Mouse (Mus musculus): ENCODE measurements around the gene Cacna1i. TPM values are rescaled to one million over a fixed set of nuclear protein-coding genes. Genes with fewer than 3 reads are reported as not detected.

The Cacna1i gene
- polyA plus RNA-seq, 1 experiment from 2014 or later: 0.08 TPM

GRCm38 (mm10) chr15:80257602-80258239, 29.3 kb upstream of the Cacna1i start:
- Histone ChIP-seq H3K4me2 (replicated peaks) (peak overlapping the region; percentile 96; the same call in 1 of the 2 replicates), H3K27me3 (no peaks in the 10 kb centered on the region), H3K9ac (replicated peaks) (no peak overlapping the region; the same call in 1 of the 2 replicates), H3K36me3 (peaks cover 47% of the 10 kb centered on the region), H3K9me3 (no peaks in the 10 kb centered on the region), H3K4me3 (peak overlapping the region; percentile 99; the same call in 1 of the 2 replicates), H3K4me1 (peaks cover 36% of the 10 kb centered on the region), H3K27ac (replicated peaks) (peak overlapping the region; percentile 98; the same call in 1 of the 2 replicates)
- 28% methylated on average over 4 of the region's 4 CpGs for WGBS
- ATAC-seq (ENCODE audit: low FRiP score, low read depth): no peak

- Histone ChIP-seq H3K4me3 (peak overlapping the region; percentile 99; the same call in 1 of the 2 replicates), H3K4me2 (replicated peaks) (no peak overlapping the region; the same call in 1 of the 2 replicates), H3K4me1 (peaks cover 41% of the 10 kb centered on the region), H3K27ac (replicated peaks) (peak overlapping the region; percentile 61), H3K27me3 (no peaks in the 10 kb centered on the region), H3K9me3 (no peaks in the 10 kb centered on the region), H3K9ac (replicated peaks) (no peak overlapping the region), H3K36me3 (peaks cover 47% of the 10 kb centered on the region)
- no peak for ATAC-seq (ENCODE audit: low FRiP score, low read depth)
- WGBS: 71% methylated on average over 11 of the region's 11 CpGs
These were observed 28.5 kb upstream of the Cacna1i start for GRCm38 (mm10) chr15:80258240-80259170.

- Histone ChIP-seq H3K4me1 (peaks cover 33% of the 10 kb centered on the region), H3K9ac (replicated peaks) (no peak overlapping the region)
- no peak for ATAC-seq (ENCODE audit: low FRiP score, low read depth)
These were observed 27.5 kb upstream of the Cacna1i start for GRCm38 (mm10) chr15:80259406-80260045.

GRCm38 (mm10) chr15:80260677-80261076, 26.4 kb upstream of the Cacna1i start:
- WGBS: 16% methylated on average over 3 of the region's 3 CpGs
- Histone ChIP-seq H3K36me3 (peaks cover 47% of the 10 kb centered on the region), H3K27ac (replicated peaks) (no peak overlapping the region; the same call in 1 of the 2 replicates), H3K27me3 (no peaks in the 10 kb centered on the region), H3K9me3 (no peaks in the 10 kb centered on the region), H3K4me1 (peaks cover 34% of the 10 kb centered on the region), H3K4me3 (no peak overlapping the region), H3K9ac (replicated peaks) (no peak overlapping the region), H3K4me2 (replicated peaks) (no peak overlapping the region)
- ATAC-seq (ENCODE audit: low FRiP score, low read depth): no peak

More at GRCm38 (mm10) chr15:80259406-80260045, 27.5 kb upstream of the Cacna1i start:
- WGBS: 77% methylated on average over 8 of the region's 8 CpGs
- H3K9me3 ChIP-seq: no peaks in the 10 kb centered on the region
- no peaks in the 10 kb centered on the region for H3K27me3 ChIP-seq
- H3K36me3 ChIP-seq: peaks cover 47% of the 10 kb centered on the region
- no peak overlapping the region for H3K4me3 ChIP-seq
- no peak overlapping the region for H3K4me2 ChIP-seq (replicated peaks)
- peak overlapping the region; percentile 16; the same call in 1 of the 2 replicates for H3K27ac ChIP-seq (replicated peaks)

GRCm38 (mm10) chr15:80261100-80261499, 25.9 kb upstream of the Cacna1i start:
- no peaks in the 10 kb centered on the region for H3K9me3 ChIP-seq
- peaks cover 34% of the 10 kb centered on the region for H3K4me1 ChIP-seq
- no peaks in the 10 kb centered on the region for H3K27me3 ChIP-seq
- H3K4me2 ChIP-seq (replicated peaks): no peak overlapping the region
- ATAC-seq (ENCODE audit: low FRiP score, low read depth): no peak
- no peak overlapping the region for H3K9ac ChIP-seq (replicated peaks)
- H3K36me3 ChIP-seq: peaks cover 47% of the 10 kb centered on the region
- WGBS: 83% methylated on average over 7 of the region's 7 CpGs
- H3K4me3 ChIP-seq: no peak overlapping the region
- H3K27ac ChIP-seq (replicated peaks): no peak overlapping the region; the same call in 1 of the 2 replicates

GRCm38 (mm10) chr15:80263610-80264575, 23.1 kb upstream of the Cacna1i start, which contains the start of gene Rps19bp1:
Gene Rps19bp1, minus strand, starts transcription at chr15:80264315.
- Histone ChIP-seq H3K4me3 (peak within 1 kb of the TSS; percentile 81), H3K27ac (replicated peaks) (peak within 1 kb of the TSS; percentile 56; the same call in 1 of the 2 replicates), H3K27me3 (no peaks in the 10 kb centered on the region), H3K36me3 (peaks cover 20% of the 10 kb centered on the region), H3K9me3 (no peaks in the 10 kb centered on the region), H3K4me2 (replicated peaks) (peak within 1 kb of the TSS; percentile 88), H3K9ac (replicated peaks) (peak within 1 kb of the TSS; percentile 75), H3K4me1 (peaks cover 12% of the 10 kb centered on the region)
- ATAC-seq (ENCODE audit: low FRiP score, low read depth): peak; percentile 87
- WGBS: 2% methylated on average over 66 of the region's 66 CpGs

GRCm38 (mm10) chr15:80266281-80266680, 20.8 kb upstream of the Cacna1i start:
- no peak overlapping the region for H3K4me2 ChIP-seq (replicated peaks)
- H3K4me1 ChIP-seq: peaks cover 12% of the 10 kb centered on the region
- H3K36me3 ChIP-seq: no peaks in the 10 kb centered on the region
- no peak overlapping the region; the same call in 1 of the 2 replicates for H3K9ac ChIP-seq (replicated peaks)
- no peak; the same call in 1 of the 2 replicates for ATAC-seq (ENCODE audit: low FRiP score, low read depth)
- no peak overlapping the region for H3K4me3 ChIP-seq
- H3K27ac ChIP-seq (replicated peaks): no peak overlapping the region
- H3K9me3 ChIP-seq: no peaks in the 10 kb centered on the region
- WGBS: 0% methylated on average over 2 of the region's 2 CpGs
- no peaks in the 10 kb centered on the region for H3K27me3 ChIP-seq

- Histone ChIP-seq H3K9me3 (no peaks in the 10 kb centered on the region), H3K4me1 (peaks cover 5% of the 10 kb centered on the region; the same call in 1 of the 2 replicates), H3K36me3 (no peaks in the 10 kb centered on the region), H3K9ac (replicated peaks) (no peak overlapping the region), H3K4me3 (no peak overlapping the region), H3K4me2 (replicated peaks) (no peak overlapping the region), H3K27me3 (peaks cover 20% of the 10 kb centered on the region), H3K27ac (replicated peaks) (no peak overlapping the region)
- 55% methylated on average over 3 of the region's 3 CpGs for WGBS
- ATAC-seq (ENCODE audit: low FRiP score, low read depth): no peak
These were observed 15.1 kb upstream of the Cacna1i start for GRCm38 (mm10) chr15:80271858-80272396.

GRCm38 (mm10) chr15:80277107-80277506, 9.9 kb upstream of the Cacna1i start:
- 45% methylated on average over 9 of the region's 9 CpGs for WGBS
- no peak overlapping the region for H3K27ac ChIP-seq (replicated peaks)
- no peak overlapping the region for H3K4me2 ChIP-seq (replicated peaks)
- H3K4me1 ChIP-seq: peaks cover 8% of the 10 kb centered on the region
- no peak for ATAC-seq (ENCODE audit: low FRiP score, low read depth)
- no peaks in the 10 kb centered on the region for H3K9me3 ChIP-seq
- no peak overlapping the region for H3K9ac ChIP-seq (replicated peaks)
- H3K27me3 ChIP-seq: peaks cover 35% of the 10 kb centered on the region
- no peaks in the 10 kb centered on the region for H3K36me3 ChIP-seq
- no peak overlapping the region for H3K4me3 ChIP-seq

- H3K4me1 ChIP-seq: peaks cover 7% of the 10 kb centered on the region; the same call in 1 of the 2 replicates
- no peaks in the 10 kb centered on the region for H3K9me3 ChIP-seq
- peaks cover 41% of the 10 kb centered on the region for H3K27me3 ChIP-seq
- no peak overlapping the region for H3K4me3 ChIP-seq
- no peak overlapping the region for H3K27ac ChIP-seq (replicated peaks)
- no peak overlapping the region for H3K4me2 ChIP-seq (replicated peaks)
- no peaks in the 10 kb centered on the region for H3K36me3 ChIP-seq
- WGBS: under 1% methylated on average over 6 of the region's 6 CpGs
- H3K9ac ChIP-seq (replicated peaks): no peak overlapping the region
- no peak for ATAC-seq (ENCODE audit: low FRiP score, low read depth)
These were observed 9.4 kb upstream of the Cacna1i start for GRCm38 (mm10) chr15:80277625-80278024.
